Comparison of ENCODE assay signal across 14 mouse cellular contexts in the genomic region with DNA sequence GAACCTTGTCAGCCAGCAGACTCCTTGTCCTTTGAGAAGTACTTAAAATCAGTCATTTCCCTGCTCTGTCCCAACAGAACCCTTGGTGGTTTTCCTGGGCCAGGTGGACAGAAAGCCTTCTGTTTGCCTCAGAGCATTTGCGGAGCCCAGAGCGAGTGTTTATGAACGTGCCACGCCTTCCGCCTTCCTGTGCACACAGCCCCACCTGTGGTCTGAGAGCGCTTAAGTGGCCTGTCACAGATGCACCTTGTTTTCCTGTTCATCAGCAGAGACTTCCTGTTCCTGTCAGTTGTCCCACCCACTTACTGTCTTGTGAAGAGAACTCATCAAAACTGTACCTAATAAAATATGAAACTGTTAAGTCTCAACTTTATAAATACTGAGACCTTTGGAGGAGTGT. TPM values are rescaled to one million over a fixed set of nuclear protein-coding genes. Genes with fewer than 3 reads are reported as not detected.
DNase-seq lines count a peak whose midpoint lies in the region; ATAC-seq and TF ChIP-seq lines count a peak whose summit lies in the region.
"Had no signal": no experiment of that assay in that cellular context is flagged by ENCODE, and none has a peak within 500 bp of the region (broad histone marks: within the 10 kb centered on the region; RNA-seq: fewer than 3 reads in every experiment).

No protein-coding gene starts in this region.

- H3K4me3 ChIP-seq in liver, postnatal 0 days (ENCODE audit: low read depth, low read length) = no peak overlapping the region
- no peak overlapping the region for H3K4me3 ChIP-seq in liver, embryonic 11.5 days (ENCODE audit: low read depth, low read length)
- no peak overlapping the region for H3K4me3 ChIP-seq in hindbrain, postnatal 0 days (ENCODE audit: low read length)
- H3K4me3 ChIP-seq in hindbrain, embryonic 10.5 days = no peak overlapping the region
- H3K4me3 ChIP-seq: embryonic facial prominence, embryonic 13.5 days; heart, embryonic 13.5 days; left cerebral cortex, adult 2 months; liver, embryonic 13.5 days; midbrain, embryonic 12.5 days had no signal

- ATAC-seq in liver, postnatal 0 days = no peak
- ATAC-seq in liver, embryonic 11.5 days (replicated peaks; ENCODE audit: low FRiP score) = no peak
- ATAC-seq in hematopoietic stem cell, adult 5-6 weeks (replicated peaks in 1 of 2; ENCODE audit: insufficient read depth in 1 of 2, low FRiP score in 2 of 2, low TSS enrichment in 1 of 2, low read depth in 1 of 2, poor library complexity in 2 of 2, severe bottlenecking in 2 of 2) = peak; percentile 70 to 85
- no peak for ATAC-seq in hindbrain, postnatal 0 days

- DNase-seq in liver, postnatal 0 days = no peak
- no peak for DNase-seq in liver, embryonic 11.5 days (ENCODE audit: low spot score)
- peak; percentile 73 to 85 for DNase-seq in natural killer cell, adult 2 months (ENCODE audit: low spot score in 2 of 2)
- DNase-seq in thymus, postnatal 25 days = peak; percentile 80
- DNase-seq in cerebellum, adult 11 months = no peak
- DNase-seq in hindbrain, postnatal 0 days (ENCODE audit: low spot score) = no peak
- DNase-seq in hindbrain, embryonic 10.5 days (ENCODE audit: low spot score) = no peak
- DNase-seq: kidney, adult 2 months; liver, embryonic 13.5 days had no signal

- no peak overlapping the region for H3K27ac ChIP-seq in liver, postnatal 0 days (ENCODE audit: low read depth)
- no peak overlapping the region for H3K27ac ChIP-seq in liver, embryonic 11.5 days (ENCODE audit: low read depth, low read length)
- no peak overlapping the region for H3K27ac ChIP-seq in hindbrain, postnatal 0 days
- no peak overlapping the region for H3K27ac ChIP-seq in hindbrain, embryonic 10.5 days
- H3K27ac ChIP-seq: heart, embryonic 13.5 days; left cerebral cortex, adult 2 months; liver, embryonic 13.5 days; midbrain, embryonic 12.5 days had no signal

- TF ChIP-seq EP300 in liver, postnatal 0 days (IDR thresholded peaks at IDR 0.05; ENCODE audit: low read depth) = no peak

- H3K36me3 ChIP-seq in liver, postnatal 0 days (replicated peaks; ENCODE audit: insufficient read depth, low read length) = peaks cover 97% of the 10 kb centered on the region
- H3K36me3 ChIP-seq in liver, embryonic 11.5 days (ENCODE audit: control insufficient read depth, insufficient read depth, low read length) = peaks cover 68% of the 10 kb centered on the region
- peaks cover 17% of the 10 kb centered on the region for H3K36me3 ChIP-seq in hindbrain, postnatal 0 days (ENCODE audit: insufficient read depth, low read length)
- peaks cover 92% of the 10 kb centered on the region for H3K36me3 ChIP-seq in hindbrain, embryonic 10.5 days

- peaks cover 6% of the 10 kb centered on the region for H3K4me1 ChIP-seq in liver, postnatal 0 days (ENCODE audit: insufficient read depth)
- peaks cover 9% of the 10 kb centered on the region for H3K4me1 ChIP-seq in liver, embryonic 11.5 days (replicated peaks; ENCODE audit: control insufficient read depth, insufficient read depth, low read length)
- H3K4me1 ChIP-seq in hindbrain, postnatal 0 days (ENCODE audit: insufficient read depth, low read length) = no peaks in the 10 kb centered on the region
- H3K4me1 ChIP-seq in hindbrain, embryonic 10.5 days (replicated peaks) = no peaks in the 10 kb centered on the region
- H3K4me1 ChIP-seq: midbrain, embryonic 12.5 days had no signal

- H3K27me3 ChIP-seq in liver, postnatal 0 days (ENCODE audit: insufficient read depth, low read length) = no peaks in the 10 kb centered on the region
- H3K27me3 ChIP-seq in liver, embryonic 11.5 days (replicated peaks; ENCODE audit: control insufficient read depth, insufficient read depth, low read length) = no peaks in the 10 kb centered on the region
- H3K27me3 ChIP-seq in hindbrain, postnatal 0 days (ENCODE audit: insufficient read depth, low read length) = no peaks in the 10 kb centered on the region
- H3K27me3 ChIP-seq in hindbrain, embryonic 10.5 days (ENCODE audit: insufficient read depth, poor library complexity, severe bottlenecking) = no peaks in the 10 kb centered on the region
- H3K27me3 ChIP-seq: embryonic facial prominence, embryonic 13.5 days; heart, embryonic 13.5 days; liver, embryonic 13.5 days; midbrain, embryonic 12.5 days had no signal

- H3K9me3 ChIP-seq in liver, postnatal 0 days (ENCODE audit: low read length) = no peaks in the 10 kb centered on the region
- no peaks in the 10 kb centered on the region for H3K9me3 ChIP-seq in liver, embryonic 11.5 days (ENCODE audit: control insufficient read depth, low read length)
- no peaks in the 10 kb centered on the region for H3K9me3 ChIP-seq in hindbrain, postnatal 0 days (ENCODE audit: low read length)
- no peaks in the 10 kb centered on the region for H3K9me3 ChIP-seq in hindbrain, embryonic 10.5 days
- H3K9me3 ChIP-seq: embryonic facial prominence, embryonic 13.5 days; heart, embryonic 13.5 days; liver, embryonic 13.5 days; midbrain, embryonic 12.5 days had no signal

- no peak overlapping the region for H3K4me2 ChIP-seq in liver, postnatal 0 days (ENCODE audit: low read depth, low read length)
- no peak overlapping the region for H3K4me2 ChIP-seq in liver, embryonic 11.5 days
- H3K4me2 ChIP-seq in hindbrain, postnatal 0 days (ENCODE audit: low read depth, low read length) = no peak overlapping the region
- H3K4me2 ChIP-seq: embryonic facial prominence, embryonic 13.5 days; heart, embryonic 13.5 days; liver, embryonic 13.5 days; midbrain, embryonic 12.5 days had no signal

- 49% methylated on average over 6 of the region's 6 CpGs for WGBS in liver, postnatal 0 days (ENCODE audit: insufficient replicate concordance)
- WGBS in liver, embryonic 11.5 days = 65% methylated on average over 6 of the region's 6 CpGs
- WGBS in hindbrain, postnatal 0 days = 91% methylated on average over 6 of the region's 6 CpGs
- WGBS in hindbrain, embryonic 10.5 days = 91% methylated on average over 6 of the region's 6 CpGs

- no peak overlapping the region for H3K9ac ChIP-seq in liver, postnatal 0 days (replicated peaks)
- no peak overlapping the region for H3K9ac ChIP-seq in liver, embryonic 11.5 days (ENCODE audit: low read depth, low read length)
- no peak overlapping the region for H3K9ac ChIP-seq in hindbrain, postnatal 0 days (replicated peaks; ENCODE audit: low read length)
- H3K9ac ChIP-seq: embryonic facial prominence, embryonic 13.5 days; heart, embryonic 13.5 days; liver, embryonic 13.5 days; midbrain, embryonic 12.5 days had no signal

- peak; percentile 25 for TF ChIP-seq CTCF in liver, postnatal 0 days (IDR thresholded peaks at IDR 0.05; ENCODE audit: low read depth)
- TF ChIP-seq CTCF in hindbrain, postnatal 0 days (IDR thresholded peaks at IDR 0.05; ENCODE audit: low read depth) = no peak

RNA-seq across cellular contexts. Expression of gene Klf3, which starts 16.2 kb away (rescaled TPM):
- polyA plus RNA-seq in liver, postnatal 0 days (2015; fragmentation: Nextera tagmentation; extraction: Ambion mirVana) = 63.5 and 65.7 TPM in 2 replicates
- polyA plus RNA-seq in liver, embryonic 11.5 days (2014; fragmentation: Nextera tagmentation; extraction: Ambion mirVana) = 66.9 and 68.7 TPM in 2 replicates
- 22.5 and 28.1 TPM in 2 replicates for total RNA-seq in hematopoietic stem cell, adult 5-6 weeks (2017)
- total RNA-seq in hindbrain, postnatal 0 days (2014; rRNA removed) = 22.6 and 22.9 TPM in 2 replicates
- polyA plus RNA-seq in hindbrain, postnatal 0 days (2015; fragmentation: Nextera tagmentation; extraction: Ambion mirVana) = 37.1 and 37.5 TPM in 2 replicates
- polyA plus RNA-seq in hindbrain, embryonic 10.5 days (2016; fragmentation: Nextera tagmentation; extraction: Ambion mirVana) = 57.1 and 58.7 TPM in 2 replicates

Comparison
In these comparisons a context has a peak if more than half of its experiments do, and no peak if none do; other contexts are left out.
1. ATAC-seq: peak in hematopoietic stem cell, adult 5-6 weeks (2 of 2); none in liver, postnatal 0 days (single experiment), liver, embryonic 11.5 days (single experiment) and hindbrain, postnatal 0 days (single experiment).
2. DNase-seq: peak in natural killer cell, adult 2 months (2 of 2) and thymus, postnatal 25 days (single experiment); none in liver, postnatal 0 days (single experiment), liver, embryonic 11.5 days (single experiment), cerebellum, adult 11 months (single experiment), hindbrain, postnatal 0 days (single experiment) and hindbrain, embryonic 10.5 days (single experiment).